Mouse (Mus musculus) c-Kit-negative CD71-positive TER-119-positive erythroid progenitor cells, embryonic 14.5 days (primary cell): ENCODE data around the gene Kif14.

Experiments
- DNase-seq: peaks from one replicate; pipeline ENCODE4 v3.0.0-alpha.2; 2013; ENCODE audit warnings: low read depth, low spot score

Kif14 gene

GRCm38 (mm10) chr1:136466143-136466811 is at the start of gene Kif14:
Gene Kif14 (plus strand): TSS chr1:136466343.
- DNase-seq: peak; percentile 99

DNA sequence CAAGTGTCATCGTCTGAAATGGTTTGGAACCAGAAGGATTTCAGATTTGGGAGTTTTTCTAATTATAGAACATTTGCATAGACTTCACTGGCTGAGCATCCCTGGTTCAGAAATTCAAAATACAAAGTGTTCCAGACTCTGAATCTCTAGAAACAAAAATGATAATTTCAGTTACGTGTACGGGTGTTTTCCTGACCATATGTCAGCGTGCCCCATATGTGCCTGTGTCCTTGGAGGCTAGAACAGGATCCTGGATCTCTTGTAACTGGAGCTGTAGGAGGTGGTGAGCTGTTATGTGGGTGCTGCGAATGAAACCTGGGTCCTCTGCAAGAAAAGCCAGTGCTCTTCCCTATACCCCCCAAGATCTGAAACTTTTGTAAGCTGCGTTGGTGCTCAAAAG is 47.8 kb upstream of the Kif14 start:
- DNase-seq: no peak

GRCm38 (mm10) chr1:136427166-136427969 is 38.8 kb upstream of the Kif14 start:
- DNase-seq: peak; percentile 62

- no peak for DNase-seq
These were observed 37.2 kb upstream of the Kif14 start for GRCm38 (mm10) chr1:136428981-136429380.

GRCm38 (mm10) chr1:136430126-136430818 is 35.9 kb upstream of the Kif14 start:
- DNase-seq: no peak

GRCm38 (mm10) chr1:136440741-136441140 is 25.4 kb upstream of the Kif14 start:
- no peak for DNase-seq

GRCm38 (mm10) chr1:136442809-136443208 is 23.3 kb upstream of the Kif14 start:
- DNase-seq: no peak

- peak; percentile 63 for DNase-seq
These were observed 21.4 kb upstream of the Kif14 start for GRCm38 (mm10) chr1:136444555-136445255.

DNA sequence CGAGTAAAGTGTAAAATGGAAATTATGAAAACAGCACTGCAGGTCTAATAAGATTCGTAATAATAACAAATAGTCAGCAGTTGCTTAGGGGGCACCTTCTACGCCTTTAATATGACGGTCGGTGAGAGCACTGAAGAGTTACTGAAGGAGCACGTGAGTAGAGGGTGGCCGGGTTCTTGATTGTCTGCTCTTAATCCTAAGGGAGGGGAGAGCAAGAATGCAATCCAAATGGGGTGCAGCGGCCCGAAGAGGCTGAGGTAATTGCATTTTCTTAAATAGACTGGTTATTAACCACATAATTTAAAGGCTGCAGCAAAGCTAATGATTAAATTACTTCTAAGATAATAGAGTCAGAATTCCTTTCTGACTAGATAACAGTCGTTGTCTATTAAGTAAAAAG is 19.2 kb upstream of the Kif14 start:
- DNase-seq: no peak

DNA sequence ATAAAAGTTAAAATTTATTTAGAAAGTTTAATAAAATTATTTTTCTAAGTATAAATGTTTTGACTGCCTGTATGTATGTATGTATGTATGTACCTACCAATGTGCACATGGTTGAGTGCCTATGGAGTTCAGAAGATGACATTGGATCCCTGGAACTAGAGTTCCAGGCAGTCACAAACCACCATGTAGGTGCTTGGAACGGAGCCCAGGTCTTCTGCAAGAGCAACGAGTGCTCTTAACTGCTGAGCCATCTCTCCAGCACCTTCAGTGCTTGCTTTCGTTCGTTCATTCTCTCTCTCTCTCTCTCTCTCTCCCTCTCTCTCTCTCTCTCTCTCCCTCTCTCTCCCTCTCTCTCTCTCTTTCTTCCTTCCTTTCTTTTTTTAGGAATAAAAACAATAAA is 18.8 kb upstream of the Kif14 start:
- no peak for DNase-seq

- DNase-seq: no peak
These were observed 16.6 kb upstream of the Kif14 start for GRCm38 (mm10) chr1:136449541-136449940.

DNA sequence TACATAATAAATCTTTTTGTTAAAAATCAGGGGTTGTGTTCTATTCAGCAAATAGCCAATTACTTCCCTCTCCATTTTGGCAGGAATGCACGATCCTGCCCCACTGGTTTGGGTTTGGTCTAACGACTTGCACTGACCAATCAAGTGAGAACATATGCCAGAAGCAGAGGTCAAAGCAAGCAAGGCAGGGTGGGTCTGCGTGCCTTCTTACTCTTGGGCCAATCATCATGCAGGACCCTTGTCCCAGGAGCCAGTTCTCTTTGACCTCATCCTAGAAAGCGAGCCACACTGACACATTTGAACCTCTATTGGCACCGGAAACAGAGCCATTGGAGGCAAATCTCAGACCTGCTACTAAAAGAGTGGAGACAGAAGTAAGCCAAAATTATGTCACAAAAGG is 15.9 kb upstream of the Kif14 start:
- DNase-seq: no peak

DNA sequence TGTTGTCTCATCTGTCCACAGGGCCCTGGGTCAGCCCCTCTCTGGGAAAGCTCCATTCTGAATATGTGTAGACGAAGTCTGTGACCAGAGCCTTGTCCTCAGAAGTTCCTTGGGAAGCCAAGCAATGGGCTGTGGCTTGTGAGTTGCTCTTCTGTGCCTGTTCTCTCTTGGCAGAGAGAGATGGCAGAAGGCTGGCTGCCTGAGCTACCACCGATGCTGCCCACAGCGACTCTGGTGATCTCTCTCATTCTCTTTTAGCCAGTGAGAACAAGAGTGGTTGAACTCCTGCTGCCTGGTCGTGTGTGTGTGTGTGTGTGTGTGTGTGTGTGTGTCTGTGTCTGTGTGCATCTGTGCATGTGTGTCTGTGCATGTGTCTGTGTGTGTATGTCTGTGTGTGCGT is 13.7 kb upstream of the Kif14 start:
- DNase-seq: no peak

- no peak for DNase-seq
These were observed 10.2 kb upstream of the Kif14 start for GRCm38 (mm10) chr1:136455756-136456585.

- no peak for DNase-seq
These were observed 9.4 kb upstream of the Kif14 start for GRCm38 (mm10) chr1:136456741-136457140.

GRCm38 (mm10) chr1:136457403-136457802 is 8.7 kb upstream of the Kif14 start:
- DNase-seq: no peak

- peak; percentile 70 for DNase-seq
These were observed 7.4 kb upstream of the Kif14 start for GRCm38 (mm10) chr1:136458691-136459245.

GRCm38 (mm10) chr1:136462443-136462842 is 3.7 kb upstream of the Kif14 start:
- DNase-seq: no peak

- no peak for DNase-seq
These were observed 975 bp upstream of the Kif14 start for GRCm38 (mm10) chr1:136465168-136465567.

- no peak for DNase-seq
These were observed 3.3 kb downstream of the Kif14 start for GRCm38 (mm10) chr1:136469408-136469807.

DNA sequence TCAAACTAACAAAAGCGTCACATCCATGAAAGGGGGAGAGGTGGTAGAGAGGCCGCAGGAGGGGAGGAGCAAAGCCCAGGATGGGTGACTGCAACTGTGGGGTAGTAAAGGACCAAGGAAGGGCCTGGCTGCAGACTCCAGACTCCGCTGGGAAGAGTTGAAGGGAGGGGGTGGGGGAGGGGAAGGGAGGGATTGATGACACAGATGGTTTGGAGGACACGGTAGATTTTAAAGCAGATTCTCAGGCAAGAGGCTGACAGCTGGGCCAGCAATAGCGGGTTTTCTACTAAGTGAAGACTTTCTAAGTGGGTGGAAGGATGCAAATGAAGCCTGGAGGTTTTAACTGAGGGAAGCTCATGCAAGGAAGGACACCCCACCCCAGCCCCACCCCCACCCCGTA is 4.3 kb downstream of the Kif14 start:
- no peak for DNase-seq
